Mouse (Mus musculus): ENCODE data around the gene Pvalb. TPM values are rescaled to one million over a fixed set of nuclear protein-coding genes. Genes with fewer than 3 reads are reported as not detected.
A peak's percentile ranks its signal among the peaks of the same experiment; 100 is the strongest.

Gene Pvalb
- polyA plus RNA-seq, 1 experiment from 2014 or later = 0.28 TPM

DNA sequence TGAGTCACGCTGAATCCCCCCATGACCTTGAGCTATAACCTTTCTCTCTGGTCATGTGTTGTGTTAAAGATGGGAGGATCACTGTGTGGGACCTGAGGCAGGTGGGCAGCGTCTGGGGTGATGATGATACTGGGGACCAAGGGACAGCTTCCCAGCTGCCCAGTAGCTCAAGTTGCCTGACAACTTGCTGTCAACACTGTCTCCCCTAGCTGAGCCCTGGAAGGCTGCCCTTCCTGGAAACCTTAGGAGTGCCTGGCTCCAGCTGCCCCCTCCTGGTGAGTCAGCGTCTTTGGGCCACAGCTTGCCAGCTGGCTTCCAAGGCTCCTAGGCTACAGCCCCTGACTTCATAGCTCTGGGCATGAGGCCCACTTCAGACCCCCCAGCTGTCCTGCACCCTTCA lies 1.0 kb downstream of the Pvalb start:
- no peak overlapping the region for H3K4me2 ChIP-seq (ENCODE audit: low read depth, low read length)
- no peaks in the 10 kb centered on the region for H3K9me3 ChIP-seq (replicated peaks; ENCODE audit: control insufficient read depth, low read length)
- no peak overlapping the region for H3K4me3 ChIP-seq (replicated peaks; ENCODE audit: low read length)
- peaks cover 34% of the 10 kb centered on the region for H3K27me3 ChIP-seq (ENCODE audit: control insufficient read depth, insufficient read depth, low read length)
- no peaks in the 10 kb centered on the region; the same call in 1 of the 2 replicates for H3K4me1 ChIP-seq (ENCODE audit: control insufficient read depth, insufficient read depth, low read length)
- no peak overlapping the region for H3K9ac ChIP-seq (ENCODE audit: low read length)
- 44% methylated on average over 3 of the region's 3 CpGs for WGBS
- no peak overlapping the region for H3K27ac ChIP-seq (ENCODE audit: low read length)
- no peak for ATAC-seq (ENCODE audit: insufficient read depth, low FRiP score)
- H3K36me3 ChIP-seq (ENCODE audit: control insufficient read depth, insufficient read depth, low read length) = no peaks in the 10 kb centered on the region

DNA sequence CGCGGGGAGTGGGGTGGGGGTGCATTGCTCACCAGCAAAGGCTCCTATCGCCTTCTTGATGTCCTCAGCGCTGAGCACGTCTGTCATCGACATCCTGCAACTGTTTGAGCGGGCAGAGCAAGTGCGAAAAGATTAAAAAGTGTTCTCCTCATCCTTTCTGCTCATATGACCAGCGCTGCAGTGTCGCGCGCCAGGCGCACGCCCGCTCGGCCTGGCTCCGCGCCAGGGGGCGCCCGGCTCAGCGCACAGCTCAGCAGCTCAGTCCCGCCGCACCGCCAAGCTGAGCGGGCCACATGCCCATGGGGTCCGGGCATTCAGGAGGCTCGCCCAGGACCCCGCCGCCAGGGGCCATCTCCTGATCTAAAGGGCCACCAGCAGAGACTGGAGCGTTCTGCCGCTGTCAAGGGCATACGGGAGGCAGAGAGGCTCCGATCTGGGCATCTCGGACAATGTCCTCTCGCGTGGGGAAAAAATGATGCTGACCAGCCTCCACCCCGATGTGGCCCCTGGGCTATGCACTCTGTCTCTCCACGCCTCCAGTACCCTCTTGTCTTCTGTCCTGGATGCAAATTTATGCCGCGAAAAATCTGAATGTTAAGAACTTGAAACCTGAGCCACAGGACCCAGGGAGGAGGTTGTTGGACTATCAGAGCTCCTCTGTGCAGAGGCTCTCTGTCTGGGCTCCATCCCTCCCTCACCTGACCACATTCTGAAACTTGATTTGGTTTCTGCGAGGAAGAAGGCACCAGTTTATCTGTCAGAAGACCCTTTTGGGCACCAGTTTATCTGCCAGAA lies 1.9 kb downstream of the Pvalb start:
- WGBS = 1% methylated on average over 41 of the region's 41 CpGs
- ATAC-seq (ENCODE audit: insufficient read depth, low FRiP score) = peak; percentile 71; the same call in 1 of the 2 replicates
- Histone ChIP-seq H3K4me2 (ENCODE audit: low read depth, low read length) (peak overlapping the region; percentile 48), H3K27me3 (ENCODE audit: control insufficient read depth, insufficient read depth, low read length) (peaks cover 34% of the 10 kb centered on the region), H3K36me3 (ENCODE audit: control insufficient read depth, insufficient read depth, low read length) (no peaks in the 10 kb centered on the region), H3K27ac (ENCODE audit: low read length) (no peak overlapping the region), H3K4me3 (replicated peaks; ENCODE audit: low read length) (peak overlapping the region; percentile 27), H3K9ac (ENCODE audit: low read length) (0 out of 2 replicates have a peak overlapping the region, but pooled peaks have one; percentile 8), H3K9me3 (replicated peaks; ENCODE audit: control insufficient read depth, low read length) (no peaks in the 10 kb centered on the region), H3K4me1 (ENCODE audit: control insufficient read depth, insufficient read depth, low read length) (no peaks in the 10 kb centered on the region; the same call in 1 of the 2 replicates)

DNA sequence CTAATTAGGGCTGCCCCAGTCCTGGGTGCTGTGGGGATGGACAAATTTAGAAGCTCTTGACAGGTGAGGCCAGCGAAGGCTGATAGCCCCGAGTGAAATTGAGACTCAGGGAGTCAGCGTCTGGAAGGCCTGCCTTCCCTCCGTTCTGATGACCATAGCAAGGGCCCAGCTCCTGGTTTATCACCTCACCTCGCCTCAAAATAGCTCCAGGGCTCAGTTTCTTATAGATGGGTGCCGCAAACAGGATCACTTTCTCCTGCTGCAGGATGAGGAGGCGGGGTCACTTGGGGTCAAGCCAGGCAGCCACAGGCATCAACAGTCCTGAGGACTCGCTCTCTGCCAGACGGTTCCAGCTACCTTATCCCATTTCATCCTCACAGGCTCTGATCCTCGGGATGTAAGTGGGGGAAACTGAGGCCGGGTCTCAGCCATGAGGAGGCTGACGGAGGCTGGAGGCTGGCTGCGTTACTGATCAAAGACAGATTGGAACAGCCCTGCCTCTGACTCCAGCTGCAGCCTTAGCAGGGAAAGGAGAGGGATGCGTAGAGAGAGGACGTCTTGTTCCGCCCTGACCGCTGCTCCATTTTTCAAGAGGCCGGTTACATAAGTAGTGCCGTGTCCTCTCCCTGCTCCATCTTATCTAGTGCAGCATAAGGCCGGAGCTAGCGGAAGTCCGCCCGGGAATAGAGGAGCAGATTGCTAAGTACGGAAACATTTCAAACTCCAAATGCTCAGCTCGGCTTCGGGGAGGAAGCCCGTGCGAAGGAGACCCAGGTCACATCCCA lies 10.9 kb downstream of the Pvalb start:
- Histone ChIP-seq H3K27me3 (ENCODE audit: control insufficient read depth, insufficient read depth, low read length) (no peaks in the 10 kb centered on the region), H3K9ac (ENCODE audit: low read length) (no peak overlapping the region), H3K9me3 (replicated peaks; ENCODE audit: control insufficient read depth, low read length) (no peaks in the 10 kb centered on the region), H3K4me3 (replicated peaks; ENCODE audit: low read length) (no peak overlapping the region), H3K4me2 (ENCODE audit: low read depth, low read length) (no peak overlapping the region), H3K4me1 (ENCODE audit: control insufficient read depth, insufficient read depth, low read length) (no peaks in the 10 kb centered on the region), H3K27ac (ENCODE audit: low read length) (no peak overlapping the region), H3K36me3 (ENCODE audit: control insufficient read depth, insufficient read depth, low read length) (no peaks in the 10 kb centered on the region)
- no peak for ATAC-seq (ENCODE audit: insufficient read depth, low FRiP score)
- 67% methylated on average over 28 of the region's 28 CpGs for WGBS

DNA sequence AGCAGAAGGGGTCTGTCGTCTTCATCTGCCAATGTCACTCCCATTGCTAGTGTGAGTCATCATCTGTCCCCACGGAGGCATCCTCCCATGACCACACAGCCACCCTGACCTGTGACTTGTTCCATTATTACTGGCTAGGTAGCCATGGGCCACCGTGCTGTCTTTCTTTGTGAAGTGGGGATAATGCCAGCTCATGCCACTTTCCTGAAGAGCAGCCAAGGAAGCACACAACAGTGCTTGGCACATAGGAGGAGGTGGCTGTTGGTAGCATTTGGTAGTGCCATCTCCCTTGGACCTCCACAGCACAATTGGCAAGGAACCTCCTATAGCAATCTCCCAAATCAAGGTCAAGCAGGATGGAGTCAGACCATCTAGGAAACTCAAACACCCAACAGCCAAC lies 11.9 kb downstream of the Pvalb start:
- WGBS = 68% methylated on average over 3 of the region's 3 CpGs
- Histone ChIP-seq H3K9ac (ENCODE audit: low read length) (no peak overlapping the region), H3K4me2 (ENCODE audit: low read depth, low read length) (no peak overlapping the region), H3K4me3 (replicated peaks; ENCODE audit: low read length) (no peak overlapping the region), H3K4me1 (ENCODE audit: control insufficient read depth, insufficient read depth, low read length) (no peaks in the 10 kb centered on the region), H3K27me3 (ENCODE audit: control insufficient read depth, insufficient read depth, low read length) (no peaks in the 10 kb centered on the region), H3K27ac (ENCODE audit: low read length) (no peak overlapping the region), H3K9me3 (replicated peaks; ENCODE audit: control insufficient read depth, low read length) (no peaks in the 10 kb centered on the region), H3K36me3 (ENCODE audit: control insufficient read depth, insufficient read depth, low read length) (no peaks in the 10 kb centered on the region)
- ATAC-seq (ENCODE audit: insufficient read depth, low FRiP score) = no peak

DNA sequence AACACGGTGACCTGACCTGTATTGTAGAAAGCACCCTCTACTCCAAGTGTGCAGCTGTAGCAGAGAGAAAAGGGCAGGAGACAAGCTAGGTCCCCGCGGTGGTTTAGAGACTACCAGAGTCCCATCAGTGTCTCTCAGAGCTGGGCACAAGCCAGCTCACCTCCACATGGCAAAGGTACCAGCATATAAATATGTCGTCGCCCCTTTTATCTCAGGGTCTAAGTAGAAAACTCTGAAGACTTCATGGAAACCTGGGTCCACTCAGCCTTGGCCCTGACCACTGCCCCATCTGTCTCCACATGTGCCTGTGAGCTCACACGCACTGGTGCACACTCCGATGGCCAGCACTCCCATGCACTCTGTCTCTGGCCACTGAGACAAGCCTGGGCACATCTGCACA lies 16.6 kb downstream of the Pvalb start:
- Histone ChIP-seq H3K4me1 (ENCODE audit: control insufficient read depth, insufficient read depth, low read length) (no peaks in the 10 kb centered on the region), H3K9me3 (replicated peaks; ENCODE audit: control insufficient read depth, low read length) (no peaks in the 10 kb centered on the region), H3K9ac (ENCODE audit: low read length) (no peak overlapping the region), H3K27me3 (ENCODE audit: control insufficient read depth, insufficient read depth, low read length) (no peaks in the 10 kb centered on the region), H3K4me2 (ENCODE audit: low read depth, low read length) (no peak overlapping the region), H3K4me3 (replicated peaks; ENCODE audit: low read length) (no peak overlapping the region), H3K27ac (ENCODE audit: low read length) (no peak overlapping the region), H3K36me3 (ENCODE audit: control insufficient read depth, insufficient read depth, low read length) (no peaks in the 10 kb centered on the region)
- no peak for ATAC-seq (ENCODE audit: insufficient read depth, low FRiP score)
- WGBS = 86% methylated on average over 7 of the region's 7 CpGs

DNA sequence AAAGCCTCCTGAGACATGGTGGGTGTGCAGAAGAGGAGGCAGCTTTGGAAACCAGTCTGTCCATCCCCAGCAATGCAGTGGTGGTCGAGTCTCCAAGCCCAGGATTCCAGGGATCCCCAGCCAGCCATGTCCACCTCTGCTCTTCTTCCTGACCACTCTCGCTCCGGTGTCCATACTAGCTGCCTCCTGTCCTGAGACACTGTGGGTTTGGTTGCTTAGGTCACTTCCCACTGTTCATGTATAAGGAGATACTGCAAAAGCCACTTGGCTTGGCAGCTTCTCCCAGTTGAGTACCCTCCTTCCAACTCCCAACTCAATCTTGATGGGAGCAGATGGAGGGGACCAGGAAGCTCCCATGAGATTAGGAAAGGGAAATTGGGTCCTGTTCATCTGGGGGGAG lies 17.7 kb downstream of the Pvalb start:
- Histone ChIP-seq H3K36me3 (ENCODE audit: control insufficient read depth, insufficient read depth, low read length) (no peaks in the 10 kb centered on the region), H3K27me3 (ENCODE audit: control insufficient read depth, insufficient read depth, low read length) (no peaks in the 10 kb centered on the region), H3K9me3 (replicated peaks; ENCODE audit: control insufficient read depth, low read length) (no peaks in the 10 kb centered on the region), H3K4me2 (ENCODE audit: low read depth, low read length) (no peak overlapping the region), H3K4me1 (ENCODE audit: control insufficient read depth, insufficient read depth, low read length) (no peaks in the 10 kb centered on the region), H3K9ac (ENCODE audit: low read length) (no peak overlapping the region), H3K27ac (ENCODE audit: low read length) (no peak overlapping the region), H3K4me3 (replicated peaks; ENCODE audit: low read length) (no peak overlapping the region)
- ATAC-seq (ENCODE audit: insufficient read depth, low FRiP score) = no peak
- 90% methylated on average over 3 of the region's 3 CpGs for WGBS

DNA sequence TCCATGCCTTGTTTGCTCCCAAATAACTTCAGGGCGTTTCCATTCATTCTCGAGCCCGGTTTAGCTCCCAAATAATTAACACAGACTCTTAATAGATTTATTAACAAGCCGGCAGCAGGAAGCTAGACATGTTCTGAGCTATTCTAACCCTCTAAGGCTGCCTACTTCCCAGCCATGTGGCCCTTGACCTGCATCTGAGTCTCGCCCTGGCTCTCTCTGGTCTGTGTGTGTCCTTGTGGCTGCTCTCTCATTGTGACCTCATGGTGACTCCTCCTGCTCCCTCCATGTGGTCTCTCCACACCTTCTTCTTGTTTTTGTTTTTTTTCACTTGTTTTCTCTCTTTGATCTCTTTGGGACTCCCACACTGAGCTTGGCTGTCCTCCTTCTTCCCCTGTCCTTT lies 19.3 kb downstream of the Pvalb start:
- H3K9me3 ChIP-seq (replicated peaks; ENCODE audit: control insufficient read depth, low read length) = no peaks in the 10 kb centered on the region
- no peaks in the 10 kb centered on the region for H3K27me3 ChIP-seq (ENCODE audit: control insufficient read depth, insufficient read depth, low read length)
- no peaks in the 10 kb centered on the region for H3K36me3 ChIP-seq (ENCODE audit: control insufficient read depth, insufficient read depth, low read length)
- H3K4me2 ChIP-seq (ENCODE audit: low read depth, low read length) = no peak overlapping the region
- no peaks in the 10 kb centered on the region for H3K4me1 ChIP-seq (ENCODE audit: control insufficient read depth, insufficient read depth, low read length)
- no peak overlapping the region for H3K4me3 ChIP-seq (replicated peaks; ENCODE audit: low read length)
- no peak overlapping the region for H3K9ac ChIP-seq (ENCODE audit: low read length)
- no peak for ATAC-seq (ENCODE audit: insufficient read depth, low FRiP score)
- WGBS = 67% methylated on average over 5 of the region's 5 CpGs
- H3K27ac ChIP-seq (ENCODE audit: low read length) = no peak overlapping the region

DNA sequence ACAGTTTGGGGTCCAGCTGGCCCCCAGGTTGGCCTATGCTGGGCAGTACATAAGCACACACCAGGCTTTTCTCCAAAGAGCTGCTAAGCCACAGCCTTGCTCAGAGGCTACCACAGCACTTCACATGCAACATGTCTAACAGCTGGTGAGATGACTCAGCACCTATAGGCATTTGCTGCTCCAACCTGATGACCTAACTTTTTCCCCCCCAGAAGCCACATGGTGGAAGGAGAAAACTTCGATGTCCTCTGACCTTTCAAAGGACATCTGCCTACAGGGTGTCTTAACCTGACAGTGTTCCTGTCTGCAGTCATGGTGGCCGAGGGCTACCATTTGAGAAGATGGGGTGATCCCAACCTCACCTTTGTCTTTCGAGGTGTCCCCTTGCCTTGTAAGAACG lies 20.6 kb downstream of the Pvalb start:
- no peak overlapping the region for H3K27ac ChIP-seq (ENCODE audit: low read length)
- WGBS = 90% methylated on average over 4 of the region's 4 CpGs
- no peaks in the 10 kb centered on the region for H3K27me3 ChIP-seq (ENCODE audit: control insufficient read depth, insufficient read depth, low read length)
- no peaks in the 10 kb centered on the region for H3K9me3 ChIP-seq (replicated peaks; ENCODE audit: control insufficient read depth, low read length)
- no peak overlapping the region for H3K4me3 ChIP-seq (replicated peaks; ENCODE audit: low read length)
- H3K4me2 ChIP-seq (ENCODE audit: low read depth, low read length) = no peak overlapping the region
- no peak for ATAC-seq (ENCODE audit: insufficient read depth, low FRiP score)
- no peaks in the 10 kb centered on the region for H3K36me3 ChIP-seq (ENCODE audit: control insufficient read depth, insufficient read depth, low read length)
- no peak overlapping the region for H3K9ac ChIP-seq (ENCODE audit: low read length)
- no peaks in the 10 kb centered on the region for H3K4me1 ChIP-seq (ENCODE audit: control insufficient read depth, insufficient read depth, low read length)

DNA sequence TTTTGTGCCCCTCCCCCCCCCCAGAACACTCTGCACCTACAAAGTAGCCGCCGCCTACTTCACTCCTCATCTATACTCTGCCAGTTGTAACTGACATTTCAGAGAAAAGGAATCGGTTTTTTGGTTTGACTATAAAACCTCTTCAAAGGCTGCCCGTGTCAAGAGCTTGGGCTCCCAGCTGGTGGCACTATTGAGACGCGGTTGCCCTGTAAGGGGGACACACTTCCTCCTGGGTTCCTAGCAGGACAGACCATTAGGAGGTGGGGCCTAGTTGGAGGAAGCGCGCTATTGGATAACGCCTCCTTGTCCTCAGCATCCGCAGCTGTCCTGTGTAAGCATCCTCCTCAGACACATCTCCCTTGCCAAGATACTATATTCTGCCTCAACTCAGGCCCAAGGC lies 21.3 kb downstream of the Pvalb start:
- no peaks in the 10 kb centered on the region for H3K36me3 ChIP-seq (ENCODE audit: control insufficient read depth, insufficient read depth, low read length)
- no peak overlapping the region for H3K9ac ChIP-seq (ENCODE audit: low read length)
- no peaks in the 10 kb centered on the region for H3K9me3 ChIP-seq (replicated peaks; ENCODE audit: control insufficient read depth, low read length)
- no peak overlapping the region for H3K4me3 ChIP-seq (replicated peaks; ENCODE audit: low read length)
- peak; percentile 70; the same call in 1 of the 2 replicates for ATAC-seq (ENCODE audit: insufficient read depth, low FRiP score)
- no peaks in the 10 kb centered on the region for H3K4me1 ChIP-seq (ENCODE audit: control insufficient read depth, insufficient read depth, low read length)
- no peak overlapping the region for H3K27ac ChIP-seq (ENCODE audit: low read length)
- no peaks in the 10 kb centered on the region for H3K27me3 ChIP-seq (ENCODE audit: control insufficient read depth, insufficient read depth, low read length)
- WGBS = 6% methylated on average over 10 of the region's 10 CpGs
- no peak overlapping the region for H3K4me2 ChIP-seq (ENCODE audit: low read depth, low read length)
